Mouse (Mus musculus) ES-E14 (cell line): Measurements from ENCODE around the gene Dnmt3a. TPM values are rescaled to one million over a fixed set of nuclear protein-coding genes. Genes with fewer than 3 reads are reported as not detected.
"Not testable (repeated sequence)": the region's sequence is repeated elsewhere in the genome, so short reads cannot be mapped to it uniquely, and the experiment has no call there.

ENCODE experiments used
- DNase-seq: peaks from one replicate; pipeline ENCODE4 v3.0.0-alpha.2; 2013; ENCODE audit warnings: low read depth, low spot score
- H3K27ac ChIP-seq: 2 replicates; pipeline ENCODE4 v1.5.1; 2012; ENCODE audit warnings: low read depth, mild to moderate bottlenecking, low read length, moderate library complexity, mixed read lengths; ENCODE audit not compliant: poor library complexity, insufficient read depth, severe bottlenecking
- H3K36me3 ChIP-seq: 2 replicates; pipeline ENCODE4 v1.6.1; 2012; ENCODE audit warnings: mild to moderate bottlenecking, low read length, moderate library complexity, mixed read lengths; ENCODE audit not compliant: control insufficient read depth, poor library complexity, insufficient read depth, severe bottlenecking
- H3K4me1 ChIP-seq, 2 experiments: fragments of 150-350 bp in 1 of 2; sonication (generic) in 1 of 2; 2 replicates each; pipeline ENCODE4 v1.6.1; 2012; ENCODE audit warnings: low read length in 2 of 2, mild to moderate bottlenecking in 1 of 2, mixed read lengths in 1 of 2; ENCODE audit not compliant: control insufficient read depth in 2 of 2, insufficient read depth in 2 of 2, poor library complexity in 1 of 2
- H3K4me3 ChIP-seq, 2 experiments: fragments of 150-350 bp in 1 of 2; sonication (generic) in 1 of 2; 2 replicates each; pipeline ENCODE4 v1.5.1; 2012; ENCODE audit warnings: low read length in 2 of 2, low read depth in 1 of 2, mild to moderate bottlenecking in 1 of 2, mixed read lengths in 1 of 2; ENCODE audit not compliant: insufficient read depth in 1 of 2, poor library complexity in 1 of 2, severe bottlenecking in 1 of 2
- H3K9ac ChIP-seq: 2 replicates; pipeline ENCODE4 v1.6.1; 2012; ENCODE audit warnings: low read depth, mild to moderate bottlenecking, low read length, mixed read lengths; ENCODE audit not compliant: poor library complexity, insufficient read depth, severe bottlenecking
- H3K9me3 ChIP-seq: fragments of 150-350 bp; sonication (generic); 2 replicates; pipeline ENCODE4 v1.6.1; 2012; ENCODE audit warnings: low read depth, mild to moderate bottlenecking, low read length; ENCODE audit not compliant: control insufficient read depth, insufficient read depth
- CHD2 ChIP-seq: IDR thresholded peaks from 2 replicates; pipeline ENCODE4 v1.6.1; 2014; ENCODE audit warnings: mild to moderate bottlenecking, low read depth, low read length, inconsistent platforms
- HCFC1 ChIP-seq: IDR thresholded peaks from 2 replicates; pipeline ENCODE4 v1.6.1; 2012; ENCODE audit warnings: low read length, inconsistent platforms, borderline replicate concordance; ENCODE audit not compliant: insufficient read depth
- MAFK ChIP-seq: IDR thresholded peaks from 2 replicates; pipeline ENCODE4 v1.6.1; 2014; ENCODE audit warnings: mild to moderate bottlenecking, low read depth, low read length, inconsistent platforms; ENCODE audit not compliant: insufficient read depth
- ZC3H11A ChIP-seq: IDR thresholded peaks from 2 replicates; pipeline ENCODE4 v1.6.1; 2012; ENCODE audit warnings: low read depth, mild to moderate bottlenecking, inconsistent platforms, low read length, borderline replicate concordance
- ZNF384 ChIP-seq: IDR thresholded peaks from 2 replicates; pipeline ENCODE4 v1.6.1; 2012; ENCODE audit warnings: low read depth, low read length, inconsistent platforms
- in situ Hi-C, 2 experiments: fragments of 600-800 bp; cut with MboI; formaldehyde crosslinking; loops; one replicate each; pipeline ENCODE4 v1.15.1; 2025; ENCODE audit warnings: low sequenced_read_pairs in 2 of 2, inconsistent platforms in 1 of 2; ENCODE audit not compliant: unreplicated experiment in 2 of 2
- total RNA-seq: library from RNA; depleted of rRNA; stranded (reverse); fragments of 300-350 nt; gene quantifications from 2 replicates; pipeline ENCODE4 v1.2.3, GENCODE M21; 2012

Dnmt3a gene
- total RNA-seq, 1 experiment, result 77.0 TPM

GRCm38 (mm10) chr12:3918577-3918976 is 112.8 kb downstream of the Dnmt3a start:
- no peak overlapping the region for H3K9ac ChIP-seq
- H3K27ac ChIP-seq, result no peak overlapping the region
- in situ Hi-C loops, result no loop called here
- H3K4me3 ChIP-seq, result no peak overlapping the region
- no peak for TF ChIP-seq HCFC1
- TF ChIP-seq ZC3H11A, result no peak
- no peak for TF ChIP-seq ZNF384
- TF ChIP-seq CHD2, result no peak
- no peak for TF ChIP-seq MAFK
- H3K36me3 ChIP-seq, result no peaks in the 10 kb centered on the region
- no peaks in the 10 kb centered on the region for H3K9me3 ChIP-seq
- DNase-seq, result no peak
- H3K4me1 ChIP-seq, result peaks cover 0 to 2% of the 10 kb centered on the region in 2 experiments; a peak in 2 of 4 replicates

GRCm38 (mm10) chr12:3919423-3919822 is 113.6 kb downstream of the Dnmt3a start:
- Histone ChIP-seq H3K4me3 (no peak overlapping the region), H3K36me3 (no peaks in the 10 kb centered on the region), H3K4me1 (peaks cover 0 to 2% of the 10 kb centered on the region in 2 experiments; a peak in 2 of 4 replicates), H3K27ac (no peak overlapping the region), H3K9ac (no peak overlapping the region), H3K9me3 (no peaks in the 10 kb centered on the region)
- TF ChIP-seq ZC3H11A (no peak), CHD2 (no peak), MAFK (no peak), HCFC1 (no peak), ZNF384 (no peak)
- DNase-seq, result no peak
- in situ Hi-C loops, result no loop called here

- no peaks in the 10 kb centered on the region; a peak in 1 of 4 replicates for H3K4me1 ChIP-seq
- H3K9me3 ChIP-seq, result no peaks in the 10 kb centered on the region
- H3K4me3 ChIP-seq, result no peak overlapping the region
- no peaks in the 10 kb centered on the region for H3K36me3 ChIP-seq
- TF ChIP-seq ZC3H11A (peak; percentile 92), HCFC1 (no peak), ZNF384 (no peak)
- in situ Hi-C loops, result loop anchor here in 1 of 2 experiments (5.0 kb wide), 1 partner anchor 151 kb away; no protein-coding TSS in a partner anchor
- no peak overlapping the region for H3K27ac ChIP-seq
- peak; percentile 54 for DNase-seq
- H3K9ac ChIP-seq, result no peak overlapping the region
These were observed 120.3 kb downstream of the Dnmt3a start for GRCm38 (mm10) chr12:3926127-3926526.

- in situ Hi-C loops, result loop anchor here in 1 of 2 experiments (5.0 kb wide), 1 partner anchor 148 kb away; no protein-coding TSS in a partner anchor
- no peaks in the 10 kb centered on the region for H3K36me3 ChIP-seq
- H3K4me3 ChIP-seq, result no peak overlapping the region
- H3K9me3 ChIP-seq, result no peaks in the 10 kb centered on the region
- no peak for DNase-seq
- TF ChIP-seq HCFC1, result no peak
- no peak for TF ChIP-seq ZC3H11A
- no peak for TF ChIP-seq CHD2
- no peak for TF ChIP-seq ZNF384
- TF ChIP-seq MAFK, result no peak
- H3K27ac ChIP-seq, result no peak overlapping the region
- no peak overlapping the region for H3K9ac ChIP-seq
- H3K4me1 ChIP-seq, result no peaks in the 10 kb centered on the region
These were observed 123.0 kb downstream of the Dnmt3a start for GRCm38 (mm10) chr12:3928841-3929240.

- H3K4me3 ChIP-seq, H3K9ac ChIP-seq, H3K27ac ChIP-seq, in situ Hi-C loops, H3K9me3 ChIP-seq, H3K36me3 ChIP-seq, DNase-seq, H3K4me1 ChIP-seq: not testable (repeated sequence)
These were observed 124.5 kb downstream of the Dnmt3a start for GRCm38 (mm10) chr12:3930090-3930865.
